Mouse (Mus musculus) stomach, embryonic 16.5 days (tissue): ENCODE measurements at regions not wholly inside any gene's neighbourhood (a gene's known extent, or its start where the extent isn't known, plus 50 kb on each side); places are given as distances from the start of the nearest gene placed in this dataset.
A peak's percentile ranks its signal among the peaks of the same experiment; 100 is the strongest.

Experiments
- ATAC-seq: fragments of 200-750 bp; cut with Nextera tagmentation; 2 replicates; pipeline ENCODE4 v1.8.0; 2017; ENCODE audit warnings: moderate number of reproducible peaks, moderate TSS enrichment; ENCODE audit not compliant: insufficient read depth, low FRiP score
- H3K27ac ChIP-seq: fragments of 300-500 bp; sonication (generic); 2 replicates; pipeline ENCODE4 v1.5.1; 2014; ENCODE audit warnings: low read length
- H3K27me3 ChIP-seq: fragments of 300-500 bp; sonication (generic); 2 replicates; pipeline ENCODE4 v1.6.1; 2014; ENCODE audit warnings: low read length, control low read depth, mixed read lengths; ENCODE audit not compliant: control insufficient read depth, insufficient read depth
- H3K36me3 ChIP-seq: fragments of 300-500 bp; sonication (generic); 2 replicates; pipeline ENCODE4 v1.6.1; 2014; ENCODE audit warnings: low read length; ENCODE audit not compliant: control insufficient read depth, insufficient read depth
- H3K4me1 ChIP-seq: fragments of 300-500 bp; sonication (generic); 2 replicates; pipeline ENCODE4 v1.6.1; 2014; ENCODE audit warnings: low read length, control low read depth, mixed read lengths; ENCODE audit not compliant: control insufficient read depth, insufficient read depth
- H3K4me2 ChIP-seq: fragments of 300-500 bp; sonication (generic); 2 replicates; pipeline ENCODE4 v1.6.1; 2014; ENCODE audit warnings: low read depth, low read length, mixed read lengths
- H3K4me3 ChIP-seq: fragments of 300-500 bp; sonication (generic); replicated peaks from 2 replicates; pipeline ENCODE4 v1.5.1; 2014; ENCODE audit warnings: mild to moderate bottlenecking, low read length
- H3K9ac ChIP-seq: fragments of 300-500 bp; sonication (generic); 2 replicates; pipeline ENCODE4 v1.6.1; 2014; ENCODE audit warnings: low read length
- H3K9me3 ChIP-seq: fragments of 300-500 bp; sonication (generic); replicated peaks from 2 replicates; pipeline ENCODE4 v1.6.1; 2016; ENCODE audit warnings: low read length, control low read depth; ENCODE audit not compliant: control insufficient read depth
- WGBS: fragments of 180-500 bp; shearing (Covaris S2); extraction: QIAGEN DNeasy Blood & Tissue Kit; methylation state at CpG from one replicate; pipeline ENCODE4 v1.1.7; 2014; 5-methylcytosine and 5-hydroxymethylcytosine counted together

- no peak overlapping the region for H3K27ac ChIP-seq
- ATAC-seq = no peak
- peaks cover 3% of the 10 kb centered on the region; the same call in 1 of the 2 replicates for H3K4me1 ChIP-seq
- H3K9ac ChIP-seq = no peak overlapping the region
- H3K36me3 ChIP-seq = no peaks in the 10 kb centered on the region
- H3K4me3 ChIP-seq = no peak overlapping the region
- 87% methylated on average over 3 of the region's 3 CpGs for WGBS
- H3K4me2 ChIP-seq = no peak overlapping the region
- H3K27me3 ChIP-seq = no peaks in the 10 kb centered on the region
- H3K9me3 ChIP-seq = no peaks in the 10 kb centered on the region
Observed at GRCm38 (mm10) chr17:79523230-79523629, 88.4 kb upstream of the Rmdn2 start.

DNA sequence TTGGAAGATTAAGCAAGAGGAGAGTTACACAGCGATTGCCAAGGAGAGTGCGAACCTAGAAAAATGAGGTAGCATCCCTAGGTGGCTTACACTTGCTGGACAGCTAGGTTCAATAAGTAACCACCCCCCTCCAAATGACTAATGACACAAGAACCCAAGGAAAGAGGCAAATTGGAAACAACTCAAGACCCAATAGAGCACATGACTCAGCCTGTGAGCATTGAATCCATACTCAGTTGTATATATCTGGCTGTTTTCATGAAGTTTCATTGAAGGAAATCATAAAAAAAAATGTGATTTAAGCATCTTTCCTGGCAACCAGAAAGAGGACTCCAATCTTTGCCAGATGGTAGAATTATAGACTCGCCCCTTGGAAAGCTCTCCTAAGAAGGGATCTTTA lies 84.3 kb upstream of the Rmdn2 start:
- H3K4me1 ChIP-seq = no peaks in the 10 kb centered on the region
- no peak overlapping the region for H3K4me2 ChIP-seq
- no peak for ATAC-seq
- H3K27me3 ChIP-seq = no peaks in the 10 kb centered on the region
- WGBS = 79% methylated on average over 3 of the region's 3 CpGs
- H3K9me3 ChIP-seq = no peaks in the 10 kb centered on the region
- no peak overlapping the region for H3K27ac ChIP-seq
- H3K4me3 ChIP-seq = no peak overlapping the region
- no peak overlapping the region for H3K9ac ChIP-seq
- no peaks in the 10 kb centered on the region for H3K36me3 ChIP-seq

- H3K27me3 ChIP-seq = no peaks in the 10 kb centered on the region
- no peak overlapping the region for H3K9ac ChIP-seq
- 56% methylated on average over 4 of the region's 4 CpGs for WGBS
- no peaks in the 10 kb centered on the region for H3K4me1 ChIP-seq
- H3K4me2 ChIP-seq = no peak overlapping the region
- no peaks in the 10 kb centered on the region for H3K36me3 ChIP-seq
- no peaks in the 10 kb centered on the region for H3K9me3 ChIP-seq
- H3K4me3 ChIP-seq = no peak overlapping the region
- no peak overlapping the region for H3K27ac ChIP-seq
- ATAC-seq = no peak
Observed at GRCm38 (mm10) chr17:79536549-79536948, 75.1 kb upstream of the Rmdn2 start.

DNA sequence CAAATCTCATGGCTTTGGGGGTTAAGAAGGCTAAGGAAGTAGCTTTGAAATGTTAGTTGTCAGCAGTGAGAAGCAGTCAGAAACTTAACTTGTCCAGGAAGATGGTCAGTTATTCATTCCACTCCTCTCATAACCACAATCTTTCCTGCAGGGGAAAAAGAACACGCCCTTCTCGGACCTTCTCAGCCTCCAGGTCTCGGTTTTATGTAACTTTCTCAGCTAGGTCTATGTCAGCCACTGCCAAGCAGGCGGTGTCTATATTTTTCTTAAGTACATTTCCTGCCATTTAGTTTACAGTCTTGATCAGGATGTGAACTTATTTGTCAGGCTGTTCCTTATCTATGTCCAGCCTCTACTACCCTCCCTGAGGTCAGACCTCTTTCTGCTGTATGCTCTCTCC lies 72.9 kb upstream of the Rmdn2 start:
- Histone ChIP-seq H3K4me3 (no peak overlapping the region), H3K4me2 (no peak overlapping the region), H3K9me3 (no peaks in the 10 kb centered on the region), H3K27me3 (no peaks in the 10 kb centered on the region), H3K9ac (no peak overlapping the region), H3K4me1 (peaks cover 4% of the 10 kb centered on the region), H3K27ac (no peak overlapping the region), H3K36me3 (no peaks in the 10 kb centered on the region)
- WGBS = 57% methylated on average over 4 of the region's 4 CpGs
- no peak for ATAC-seq

- no peak overlapping the region for H3K4me3 ChIP-seq
- WGBS = 73% methylated on average over 1 of the region's 1 CpGs
Observed at GRCm38 (mm10) chr17:79540038-79540437, 71.6 kb upstream of the Rmdn2 start.

DNA sequence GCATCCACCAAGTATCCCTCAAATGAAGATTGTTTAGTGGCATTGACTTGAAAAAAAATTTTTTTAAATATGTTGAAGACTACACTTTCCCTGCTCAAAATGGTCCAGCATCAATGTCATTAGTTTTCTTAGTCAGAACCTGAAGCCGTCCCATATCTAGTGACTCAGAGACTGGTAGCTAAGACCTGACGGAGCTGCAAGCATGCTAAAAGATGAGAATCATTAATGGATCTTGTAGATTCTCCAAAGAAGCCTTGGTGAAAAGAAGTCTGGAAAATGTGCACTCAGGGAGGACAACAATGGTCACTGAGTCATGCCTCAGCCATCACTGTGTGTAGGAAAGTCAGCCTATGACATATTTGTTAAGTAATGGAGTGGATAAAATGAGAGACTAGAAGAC lies 71.2 kb upstream of the Rmdn2 start:
- Histone ChIP-seq H3K4me2 (no peak overlapping the region), H3K27ac (no peak overlapping the region), H3K4me1 (peaks cover 15% of the 10 kb centered on the region), H3K9me3 (no peaks in the 10 kb centered on the region), H3K27me3 (no peaks in the 10 kb centered on the region), H3K4me3 (no peak overlapping the region), H3K36me3 (no peaks in the 10 kb centered on the region), H3K9ac (no peak overlapping the region)
- WGBS = 90% methylated on average over 2 of the region's 2 CpGs
- no peak for ATAC-seq

More at GRCm38 (mm10) chr17:79540038-79540437, 71.6 kb upstream of the Rmdn2 start:
- H3K4me1 ChIP-seq = peaks cover 15% of the 10 kb centered on the region
- no peak for ATAC-seq
- no peak overlapping the region for H3K4me2 ChIP-seq
- no peaks in the 10 kb centered on the region for H3K27me3 ChIP-seq
- no peaks in the 10 kb centered on the region for H3K36me3 ChIP-seq
- no peak overlapping the region for H3K27ac ChIP-seq
- H3K9me3 ChIP-seq = no peaks in the 10 kb centered on the region
- H3K9ac ChIP-seq = no peak overlapping the region

DNA sequence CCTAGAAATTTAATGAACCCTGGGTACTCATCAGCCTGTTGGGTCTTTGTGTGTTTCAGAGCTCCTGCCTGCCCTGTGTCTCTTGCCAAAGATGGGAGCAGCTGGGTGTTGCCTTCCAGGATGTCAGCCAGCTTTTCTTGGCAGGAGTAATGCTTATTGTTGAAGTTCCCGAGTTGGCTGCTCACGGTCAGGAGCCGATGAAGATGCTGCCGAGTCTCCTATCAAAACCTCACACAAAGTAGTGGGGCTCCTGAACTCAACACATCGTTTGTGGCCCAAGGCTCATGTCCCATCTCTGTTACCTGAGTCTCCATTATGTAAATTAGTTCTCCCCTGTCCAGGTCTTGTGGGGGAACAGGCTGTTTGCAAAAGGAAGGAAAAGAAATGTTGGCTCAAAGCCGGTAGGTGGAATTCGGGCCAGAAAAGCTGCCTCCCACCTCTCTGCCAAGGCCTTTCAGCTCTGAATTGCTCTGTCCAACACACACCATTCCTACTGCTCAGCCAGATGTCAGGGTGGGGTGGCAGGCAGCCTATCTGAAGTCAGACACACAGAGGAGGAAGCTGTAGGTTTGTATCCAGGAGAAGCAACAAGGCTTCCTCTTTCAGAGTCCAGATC lies 67.6 kb upstream of the Rmdn2 start:
- Histone ChIP-seq H3K4me2 (no peak overlapping the region), H3K9me3 (no peaks in the 10 kb centered on the region), H3K27me3 (no peaks in the 10 kb centered on the region), H3K9ac (no peak overlapping the region), H3K27ac (peak overlapping the region; percentile 79), H3K4me3 (no peak overlapping the region), H3K4me1 (peaks cover 15% of the 10 kb centered on the region), H3K36me3 (no peaks in the 10 kb centered on the region)
- ATAC-seq = peak; percentile 56; the same call in 1 of the 2 replicates
- WGBS = 51% methylated on average over 7 of the region's 7 CpGs

- Histone ChIP-seq H3K4me1 (peaks cover 15% of the 10 kb centered on the region), H3K27ac (no peak overlapping the region), H3K4me2 (no peak overlapping the region), H3K4me3 (no peak overlapping the region), H3K27me3 (no peaks in the 10 kb centered on the region), H3K9ac (no peak overlapping the region), H3K36me3 (no peaks in the 10 kb centered on the region), H3K9me3 (no peaks in the 10 kb centered on the region)
- WGBS = 90% methylated on average over 2 of the region's 2 CpGs
- no peak for ATAC-seq
Observed at GRCm38 (mm10) chr17:79545878-79546277, 65.8 kb upstream of the Rmdn2 start.

DNA sequence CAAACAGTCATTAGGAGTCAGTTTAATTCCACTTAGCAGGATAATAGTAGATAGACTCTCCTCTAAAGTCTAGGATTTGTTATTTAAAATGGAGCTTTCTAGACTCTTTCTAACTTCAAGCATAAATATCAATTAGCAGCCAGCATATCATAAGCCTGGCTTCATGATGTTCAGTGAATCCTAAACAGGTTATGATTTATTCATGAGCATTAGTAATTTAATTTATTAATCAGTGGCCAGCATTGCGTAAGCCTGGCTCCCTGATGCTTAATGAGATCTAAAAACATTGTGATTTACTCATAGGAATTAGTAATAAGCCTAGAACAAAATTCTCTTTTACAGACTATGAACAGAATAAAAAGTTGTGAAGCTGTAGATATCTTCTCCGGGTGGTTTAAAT lies 64.6 kb upstream of the Rmdn2 start:
- ATAC-seq = no peak

More for the DNA sequence above, 64.6 kb upstream of the Rmdn2 start:
- Histone ChIP-seq H3K9ac (no peak overlapping the region), H3K4me1 (peaks cover 15% of the 10 kb centered on the region), H3K27me3 (no peaks in the 10 kb centered on the region), H3K4me3 (no peak overlapping the region), H3K9me3 (no peaks in the 10 kb centered on the region), H3K36me3 (no peaks in the 10 kb centered on the region), H3K4me2 (no peak overlapping the region), H3K27ac (no peak overlapping the region)
- WGBS = 89% methylated on average over 2 of the region's 2 CpGs
